12 mouse cellular contexts compared by ENCODE assay signal in genomic region chr15:98951122-98952062, GRCm38 (mm10). TPM values are rescaled to one million over a fixed set of nuclear protein-coding genes. Genes with fewer than 3 reads are reported as not detected.
A peak's percentile ranks its signal among the peaks of the same experiment; 100 is the strongest.
DNase-seq lines count a peak whose midpoint lies in the region; ATAC-seq and TF ChIP-seq lines count a peak whose summit lies in the region.
"Not testable (repeated sequence)": the region's sequence is repeated elsewhere in the genome, so short reads cannot be mapped to it uniquely, and the experiment has no call there.
"Had no signal": no experiment of that assay in that cellular context is flagged by ENCODE, and none has a peak within 500 bp of the region (broad histone marks: within the 10 kb centered on the region; RNA-seq: fewer than 3 reads in every experiment).

No protein-coding gene starts in this region.

- H3K4me2 ChIP-seq in embryonic facial prominence, embryonic 11.5 days (ENCODE audit: low read depth, low read length): peak overlapping the region; percentile 50
- peak overlapping the region; percentile 61 for H3K4me2 ChIP-seq in forebrain, postnatal 0 days (ENCODE audit: low read depth)
- H3K4me2 ChIP-seq in hindbrain, embryonic 12.5 days (replicated peaks): peak overlapping the region; percentile 67
- peak overlapping the region; percentile 65 for H3K4me2 ChIP-seq in kidney, postnatal 0 days (ENCODE audit: low read length)
- not testable (repeated sequence) for H3K4me2 ChIP-seq in liver, embryonic 15.5 days
- peak overlapping the region; percentile 56 for H3K4me2 ChIP-seq in midbrain, embryonic 15.5 days
- peak overlapping the region; percentile 55 for H3K4me2 ChIP-seq in stomach, postnatal 0 days (replicated peaks; ENCODE audit: low read depth)

- WGBS in embryonic facial prominence, embryonic 11.5 days: 94% methylated on average over 11 of the region's 15 CpGs
- 16% methylated on average over 11 of the region's 15 CpGs for WGBS in forebrain, postnatal 0 days
- 81% methylated on average over 11 of the region's 15 CpGs for WGBS in hindbrain, embryonic 12.5 days
- WGBS in kidney, postnatal 0 days: 88% methylated on average over 10 of the region's 15 CpGs
- WGBS in liver, embryonic 15.5 days (ENCODE audit: insufficient replicate concordance): 80% methylated on average over 11 of the region's 15 CpGs
- WGBS in midbrain, embryonic 15.5 days: 36% methylated on average over 11 of the region's 15 CpGs
- 79% methylated on average over 11 of the region's 15 CpGs for WGBS in stomach, postnatal 0 days

- peak overlapping the region; percentile 99 for H3K9ac ChIP-seq in embryonic facial prominence, embryonic 11.5 days (replicated peaks; ENCODE audit: low read length)
- H3K9ac ChIP-seq in forebrain, postnatal 0 days: peak overlapping the region; percentile 100
- peak overlapping the region; percentile 100 for H3K9ac ChIP-seq in hindbrain, embryonic 12.5 days
- not testable (repeated sequence) for H3K9ac ChIP-seq in kidney, postnatal 0 days (ENCODE audit: low read depth, low read length); liver, embryonic 15.5 days; stomach, postnatal 0 days (ENCODE audit: low read length)
- H3K9ac ChIP-seq in midbrain, embryonic 15.5 days: peak overlapping the region; percentile 98

- H3K9me3 ChIP-seq in embryonic facial prominence, embryonic 11.5 days (replicated peaks; ENCODE audit: control insufficient read depth, low read length); forebrain, postnatal 0 days (ENCODE audit: low read length); hindbrain, embryonic 12.5 days (replicated peaks); kidney, postnatal 0 days (replicated peaks; ENCODE audit: low read length); liver, embryonic 15.5 days (replicated peaks); midbrain, embryonic 15.5 days; stomach, postnatal 0 days (ENCODE audit: control insufficient read depth, low read length): not testable (repeated sequence)

- not testable (repeated sequence) for H3K27me3 ChIP-seq in embryonic facial prominence, embryonic 11.5 days (ENCODE audit: control insufficient read depth, insufficient read depth, low read length); forebrain, postnatal 0 days (ENCODE audit: insufficient read depth, low read length); hindbrain, embryonic 12.5 days; kidney, postnatal 0 days (ENCODE audit: insufficient read depth, low read length); midbrain, embryonic 15.5 days (replicated peaks); stomach, postnatal 0 days (ENCODE audit: control insufficient read depth, insufficient read depth, low read length)
- H3K27me3 ChIP-seq in liver, embryonic 15.5 days: peaks cover 26% of the 10 kb centered on the region

- not testable (repeated sequence) for H3K27ac ChIP-seq in bone marrow macrophage, adult 2 months (ENCODE audit: insufficient read depth, low read depth, low read length); embryonic facial prominence, embryonic 11.5 days (replicated peaks; ENCODE audit: low read depth, low read length); kidney, postnatal 0 days; liver, embryonic 15.5 days (replicated peaks); stomach, postnatal 0 days (replicated peaks)
- peak overlapping the region; percentile 100 for H3K27ac ChIP-seq in forebrain, postnatal 0 days (ENCODE audit: low read depth, low read length)
- peak overlapping the region; percentile 100 for H3K27ac ChIP-seq in hindbrain, embryonic 12.5 days
- peak overlapping the region; percentile 100 for H3K27ac ChIP-seq in midbrain, embryonic 15.5 days

- not testable (repeated sequence) for TF ChIP-seq CTCF in bone marrow macrophage, adult 2 months (IDR thresholded peaks at IDR 0.05; ENCODE audit: low read depth, low read length); forebrain, postnatal 0 days (IDR thresholded peaks at IDR 0.05; ENCODE audit: low read depth); kidney, postnatal 0 days (IDR thresholded peaks at IDR 0.05; ENCODE audit: low read depth); stomach, postnatal 0 days (IDR thresholded peaks at IDR 0.05; ENCODE audit: low read depth)

- not testable (repeated sequence) for DNase-seq in embryonic facial prominence, embryonic 11.5 days (ENCODE audit: low spot score); kidney, postnatal 0 days (ENCODE audit: low spot score); stomach, postnatal 0 days (ENCODE audit: low spot score)
- DNase-seq in forebrain, postnatal 0 days: peak; percentile 65

- not testable (repeated sequence) for ATAC-seq in embryonic facial prominence, embryonic 11.5 days (replicated peaks; ENCODE audit: insufficient number of reproducible peaks, low FRiP score, low TSS enrichment, low read depth); forebrain, postnatal 0 days; hindbrain, embryonic 12.5 days (ENCODE audit: low FRiP score); kidney, postnatal 0 days (replicated peaks; ENCODE audit: low FRiP score, low read depth); liver, embryonic 15.5 days (ENCODE audit: insufficient read depth); midbrain, embryonic 15.5 days (replicated peaks); stomach, postnatal 0 days (ENCODE audit: low FRiP score, low TSS enrichment)

- not testable (repeated sequence) for TF ChIP-seq EP300 in stomach, postnatal 0 days (optimal IDR thresholded peaks at IDR 0.05)

- H3K36me3 ChIP-seq in embryonic facial prominence, embryonic 11.5 days (replicated peaks; ENCODE audit: control insufficient read depth, insufficient read depth, low read depth, low read length); forebrain, postnatal 0 days (ENCODE audit: insufficient read depth); kidney, postnatal 0 days (ENCODE audit: insufficient read depth, low read length); liver, embryonic 15.5 days (replicated peaks); midbrain, embryonic 15.5 days (replicated peaks); stomach, postnatal 0 days (ENCODE audit: control insufficient read depth, insufficient read depth, low read length): not testable (repeated sequence)
- peaks cover 10% of the 10 kb centered on the region for H3K36me3 ChIP-seq in hindbrain, embryonic 12.5 days

- not testable (repeated sequence) for TF ChIP-seq POLR2A in bone marrow macrophage, adult 2 months (IDR thresholded peaks at IDR 0.05; ENCODE audit: borderline replicate concordance, low read depth, low read length)

- H3K4me1 ChIP-seq in bone marrow macrophage, adult 2 months (ENCODE audit: control insufficient read depth, insufficient read depth, low read length); embryonic facial prominence, embryonic 11.5 days (ENCODE audit: control insufficient read depth, insufficient read depth, low read length); forebrain, postnatal 0 days (ENCODE audit: insufficient read depth); kidney, postnatal 0 days (replicated peaks; ENCODE audit: insufficient read depth, low read length); stomach, postnatal 0 days (replicated peaks; ENCODE audit: control insufficient read depth, insufficient read depth): not testable (repeated sequence)
- H3K4me1 ChIP-seq in hindbrain, embryonic 12.5 days: peaks cover 11% of the 10 kb centered on the region
- H3K4me1 ChIP-seq in liver, embryonic 15.5 days (replicated peaks): peaks cover 22% of the 10 kb centered on the region
- peaks cover 35% of the 10 kb centered on the region for H3K4me1 ChIP-seq in midbrain, embryonic 15.5 days

- peak overlapping the region; percentile 33; the same call in 1 of the 2 replicates for H3K4me3 ChIP-seq in bone marrow macrophage, adult 2 months (ENCODE audit: insufficient read depth, low read length)
- H3K4me3 ChIP-seq in embryonic facial prominence, embryonic 11.5 days (ENCODE audit: low read depth, low read length): peak overlapping the region; percentile 93
- peak overlapping the region; percentile 81 for H3K4me3 ChIP-seq in forebrain, postnatal 0 days (ENCODE audit: low read depth, low read length)
- peak overlapping the region; percentile 90 for H3K4me3 ChIP-seq in hindbrain, embryonic 12.5 days
- H3K4me3 ChIP-seq in kidney, postnatal 0 days (replicated peaks; ENCODE audit: low read depth, low read length): peak overlapping the region; percentile 76
- H3K4me3 ChIP-seq in liver, embryonic 15.5 days (replicated peaks): peak overlapping the region; percentile 27; the same call in 1 of the 2 replicates
- H3K4me3 ChIP-seq in midbrain, embryonic 15.5 days: peak overlapping the region; percentile 87
- H3K4me3 ChIP-seq in stomach, postnatal 0 days (ENCODE audit: low read depth, low read length): peak overlapping the region; percentile 77; the same call in 1 of the 2 replicates

RNA-seq across cellular contexts. Expression of gene Gm49450, which starts 2.0 kb away (rescaled TPM):
- not detected in 2 replicates for polyA plus RNA-seq in bone marrow macrophage, adult 2 months (2012; ENCODE audit: insufficient read depth, insufficient read length, missing spikeins)
- not detected in 2 replicates for polyA plus RNA-seq in embryonic facial prominence, embryonic 11.5 days (2014; fragmentation: Nextera tagmentation; extraction: Ambion mirVana)
- total RNA-seq in forebrain, postnatal 0 days (2014; rRNA removed): 1,610 and 2,499 TPM in 2 replicates
- not detected in 2 replicates for polyA plus RNA-seq in forebrain, postnatal 0 days (2015; fragmentation: Nextera tagmentation; extraction: Ambion mirVana)
- not detected in 2 replicates for polyA plus RNA-seq in hindbrain, embryonic 12.5 days (2016; fragmentation: Nextera tagmentation; extraction: Ambion mirVana)
- not detected in 2 replicates for polyA plus RNA-seq in kidney, postnatal 0 days (2015; fragmentation: Nextera tagmentation; extraction: Ambion mirVana)
- not detected in 2 replicates for polyA plus RNA-seq in liver, embryonic 15.5 days (2015; fragmentation: Nextera tagmentation; extraction: Ambion mirVana)
- not detected in 2 replicates for polyA plus RNA-seq in midbrain, embryonic 15.5 days (2015; fragmentation: Nextera tagmentation; extraction: Ambion mirVana)
- not detected in 2 replicates for polyA plus RNA-seq in stomach, postnatal 0 days (2015; fragmentation: Nextera tagmentation; extraction: Ambion mirVana)
- total RNA-seq: granulocyte monocyte progenitor cell, adult 5-6 weeks; layer of hippocampus, adult 18-20 months; left cerebral cortex, postnatal 14 days had no signal
- polyA plus RNA-seq: inflammation-experienced regulatory T-cells, adult 6 months had no signal

RNA-seq across cellular contexts. Expression of gene Tuba1a, which starts 2.1 kb away (rescaled TPM):
- polyA plus RNA-seq in bone marrow macrophage, adult 2 months (2012; ENCODE audit: insufficient read depth, insufficient read length, missing spikeins): 36.4 and 43.3 TPM in 2 replicates
- polyA plus RNA-seq in embryonic facial prominence, embryonic 11.5 days (2014; fragmentation: Nextera tagmentation; extraction: Ambion mirVana): 3,177 and 3,658 TPM in 2 replicates
- 18,820 and 21,160 TPM in 2 replicates for total RNA-seq in forebrain, postnatal 0 days (2014; rRNA removed)
- polyA plus RNA-seq in forebrain, postnatal 0 days (2015; fragmentation: Nextera tagmentation; extraction: Ambion mirVana): 18,258 and 23,279 TPM in 2 replicates
- polyA plus RNA-seq in hindbrain, embryonic 12.5 days (2016; fragmentation: Nextera tagmentation; extraction: Ambion mirVana): 9,547 and 9,692 TPM in 2 replicates
- 460 and 537 TPM in 2 replicates for polyA plus RNA-seq in kidney, postnatal 0 days (2015; fragmentation: Nextera tagmentation; extraction: Ambion mirVana)
- 71.7 and 75.1 TPM in 2 replicates for polyA plus RNA-seq in liver, embryonic 15.5 days (2015; fragmentation: Nextera tagmentation; extraction: Ambion mirVana)
- 17,671 and 17,732 TPM in 2 replicates for polyA plus RNA-seq in midbrain, embryonic 15.5 days (2015; fragmentation: Nextera tagmentation; extraction: Ambion mirVana)
- 537 and 602 TPM in 2 replicates for polyA plus RNA-seq in stomach, postnatal 0 days (2015; fragmentation: Nextera tagmentation; extraction: Ambion mirVana)

RNA-seq across cellular contexts. Expression of gene Tuba1b, which starts 17.0 kb away (rescaled TPM):
- 872 and 1,013 TPM in 2 replicates for polyA plus RNA-seq in bone marrow macrophage, adult 2 months (2012; ENCODE audit: insufficient read depth, insufficient read length, missing spikeins)
- polyA plus RNA-seq in embryonic facial prominence, embryonic 11.5 days (2014; fragmentation: Nextera tagmentation; extraction: Ambion mirVana): 2,291 and 2,381 TPM in 2 replicates
- 1,927 and 1,958 TPM in 2 replicates for total RNA-seq in forebrain, postnatal 0 days (2014; rRNA removed)
- polyA plus RNA-seq in forebrain, postnatal 0 days (2015; fragmentation: Nextera tagmentation; extraction: Ambion mirVana): 1,265 and 1,341 TPM in 2 replicates
- 1,219 and 1,243 TPM in 2 replicates for polyA plus RNA-seq in hindbrain, embryonic 12.5 days (2016; fragmentation: Nextera tagmentation; extraction: Ambion mirVana)
- 903 and 1,010 TPM in 2 replicates for polyA plus RNA-seq in kidney, postnatal 0 days (2015; fragmentation: Nextera tagmentation; extraction: Ambion mirVana)
- 1,053 and 1,106 TPM in 2 replicates for polyA plus RNA-seq in liver, embryonic 15.5 days (2015; fragmentation: Nextera tagmentation; extraction: Ambion mirVana)
- 1,136 and 1,188 TPM in 2 replicates for polyA plus RNA-seq in midbrain, embryonic 15.5 days (2015; fragmentation: Nextera tagmentation; extraction: Ambion mirVana)
- 470 and 552 TPM in 2 replicates for polyA plus RNA-seq in stomach, postnatal 0 days (2015; fragmentation: Nextera tagmentation; extraction: Ambion mirVana)

RNA-seq across cellular contexts. Expression of gene Lmbr1l, which starts 33.4 kb away (rescaled TPM):
- 22.0 and 25.7 TPM in 2 replicates for polyA plus RNA-seq in bone marrow macrophage, adult 2 months (2012; ENCODE audit: insufficient read depth, insufficient read length, missing spikeins)
- 3.9 and 7.1 TPM in 2 replicates for polyA plus RNA-seq in embryonic facial prominence, embryonic 11.5 days (2014; fragmentation: Nextera tagmentation; extraction: Ambion mirVana)
- total RNA-seq in forebrain, postnatal 0 days (2014; rRNA removed): 44.1 and 59.3 TPM in 2 replicates
- 20.1 and 22.4 TPM in 2 replicates for polyA plus RNA-seq in forebrain, postnatal 0 days (2015; fragmentation: Nextera tagmentation; extraction: Ambion mirVana)
- polyA plus RNA-seq in hindbrain, embryonic 12.5 days (2016; fragmentation: Nextera tagmentation; extraction: Ambion mirVana): 38.4 and 39.2 TPM in 2 replicates
- polyA plus RNA-seq in kidney, postnatal 0 days (2015; fragmentation: Nextera tagmentation; extraction: Ambion mirVana): 11.6 and 13.0 TPM in 2 replicates
- 4.7 and 4.8 TPM in 2 replicates for polyA plus RNA-seq in liver, embryonic 15.5 days (2015; fragmentation: Nextera tagmentation; extraction: Ambion mirVana)
- polyA plus RNA-seq in midbrain, embryonic 15.5 days (2015; fragmentation: Nextera tagmentation; extraction: Ambion mirVana): 35.5 and 38.3 TPM in 2 replicates
- polyA plus RNA-seq in stomach, postnatal 0 days (2015; fragmentation: Nextera tagmentation; extraction: Ambion mirVana): 7.7 and 9.4 TPM in 2 replicates

RNA-seq across cellular contexts. Expression of gene Dhh, which starts 53.1 kb away (rescaled TPM):
- not detected in 2 replicates for polyA plus RNA-seq in bone marrow macrophage, adult 2 months (2012; ENCODE audit: insufficient read depth, insufficient read length, missing spikeins)
- polyA plus RNA-seq in embryonic facial prominence, embryonic 11.5 days (2014; fragmentation: Nextera tagmentation; extraction: Ambion mirVana): 0.76 and 1.3 TPM in 2 replicates
- 0.15 and 0.76 TPM in 2 replicates for total RNA-seq in forebrain, postnatal 0 days (2014; rRNA removed)
- 0.25 and 0.58 TPM in 2 replicates for polyA plus RNA-seq in forebrain, postnatal 0 days (2015; fragmentation: Nextera tagmentation; extraction: Ambion mirVana)
- polyA plus RNA-seq in hindbrain, embryonic 12.5 days (2016; fragmentation: Nextera tagmentation; extraction: Ambion mirVana): 0.84 and 1.1 TPM in 2 replicates
- polyA plus RNA-seq in kidney, postnatal 0 days (2015; fragmentation: Nextera tagmentation; extraction: Ambion mirVana): 2.6 and 2.9 TPM in 2 replicates
- polyA plus RNA-seq in liver, embryonic 15.5 days (2015; fragmentation: Nextera tagmentation; extraction: Ambion mirVana): 0.08 and 0.12 TPM in 2 replicates
- 0.35 and 0.73 TPM in 2 replicates for polyA plus RNA-seq in midbrain, embryonic 15.5 days (2015; fragmentation: Nextera tagmentation; extraction: Ambion mirVana)
- polyA plus RNA-seq in stomach, postnatal 0 days (2015; fragmentation: Nextera tagmentation; extraction: Ambion mirVana): 0.89 and 1.1 TPM in 2 replicates
- total RNA-seq: granulocyte monocyte progenitor cell, adult 5-6 weeks had no signal

Comparison
In these comparisons a context has a peak if more than half of its experiments do, and no peak if none do; other contexts are left out.
1. H3K4me3 ChIP-seq: peak in every context shown above with its lines; median percentile 93 in embryonic facial prominence, embryonic 11.5 days; 90 in hindbrain, embryonic 12.5 days; 87 in midbrain, embryonic 15.5 days; 81 in forebrain, postnatal 0 days; 77 in stomach, postnatal 0 days; 76 in kidney, postnatal 0 days; 33 in bone marrow macrophage, adult 2 months; 27 in liver, embryonic 15.5 days.